Mouse (Mus musculus): ENCODE results near the gene Olfr279.
"Not testable (repeated sequence)": the region's sequence is repeated elsewhere in the genome, so short reads cannot be mapped to it uniquely, and the experiment has no call there.

Olfr279 gene

DNA sequence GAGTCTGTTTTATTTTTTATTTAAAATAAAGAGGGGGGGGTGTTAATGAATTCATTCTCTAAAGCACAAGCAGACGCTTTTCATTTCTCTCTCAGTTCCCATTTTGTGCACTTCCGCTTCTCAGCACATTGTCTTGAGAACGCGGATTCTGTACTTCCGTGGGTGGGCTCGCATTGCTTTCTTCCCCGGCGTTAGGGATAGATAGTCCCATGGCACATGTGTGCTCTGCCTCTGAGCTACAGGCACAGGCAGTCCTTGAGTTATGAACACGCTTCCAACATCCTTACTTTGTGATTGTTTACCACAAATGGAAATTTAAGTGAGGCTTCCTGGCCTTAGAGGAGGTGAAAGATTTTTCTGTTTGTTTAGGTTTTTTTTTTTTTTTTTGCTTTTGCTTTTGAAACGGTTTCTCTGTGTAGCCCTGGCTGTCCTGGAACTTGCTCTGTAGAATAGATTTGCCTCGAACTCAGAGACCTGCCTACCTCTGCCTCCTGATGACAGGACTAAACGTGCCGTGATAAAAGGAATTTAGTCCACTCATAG, 19.3 kb downstream of the Olfr279 start:
- no peak for DNase-seq (ENCODE audit: low spot score)

DNA sequence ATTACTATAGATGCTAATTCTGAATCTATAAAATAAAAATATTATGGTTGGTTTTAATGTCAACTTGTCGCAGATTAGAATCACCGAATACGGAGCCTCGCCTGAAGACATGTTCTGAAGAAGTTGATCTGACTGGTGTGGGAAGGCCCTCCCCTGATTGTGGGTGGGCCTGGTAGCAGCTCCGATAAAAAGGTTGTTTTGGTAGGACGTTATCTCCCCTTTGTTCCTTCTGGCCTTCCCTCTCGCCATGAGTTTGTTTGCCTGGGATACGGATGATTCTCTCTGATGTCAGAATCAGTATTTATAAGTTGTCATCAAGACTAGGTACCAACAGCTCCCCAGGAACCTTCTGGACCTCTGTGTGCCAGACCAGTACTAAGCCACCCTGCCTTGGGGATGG, 20.0 kb downstream of the Olfr279 start:
- no peak for DNase-seq (ENCODE audit: low spot score)

DNA sequence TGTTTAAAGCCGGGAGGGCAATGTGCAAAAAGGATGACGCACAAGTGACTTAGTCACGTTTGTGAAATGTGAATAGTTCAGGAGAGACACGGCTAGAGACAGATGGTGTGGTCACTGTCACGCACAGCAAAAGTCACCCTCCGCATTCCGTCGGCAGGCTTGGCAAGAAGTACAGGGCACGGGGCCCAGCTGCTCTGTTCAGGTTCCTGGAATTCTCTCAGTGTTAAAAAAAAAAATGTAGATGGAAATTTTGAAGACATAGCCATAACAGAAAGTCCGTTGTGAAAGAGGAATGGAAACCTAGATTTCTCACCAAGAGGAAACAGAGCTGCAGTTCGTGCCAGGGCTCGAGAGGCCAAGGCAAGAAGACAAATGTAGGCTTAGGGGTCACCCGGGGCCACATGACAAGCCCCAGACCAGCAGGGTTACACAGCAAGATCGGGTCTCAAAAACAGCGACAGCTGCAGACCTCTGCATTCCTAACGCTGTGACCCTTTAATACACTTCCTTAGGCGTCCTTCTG, 20.7 kb downstream of the Olfr279 start:
- DNase-seq (ENCODE audit: low spot score): no peak

DNA sequence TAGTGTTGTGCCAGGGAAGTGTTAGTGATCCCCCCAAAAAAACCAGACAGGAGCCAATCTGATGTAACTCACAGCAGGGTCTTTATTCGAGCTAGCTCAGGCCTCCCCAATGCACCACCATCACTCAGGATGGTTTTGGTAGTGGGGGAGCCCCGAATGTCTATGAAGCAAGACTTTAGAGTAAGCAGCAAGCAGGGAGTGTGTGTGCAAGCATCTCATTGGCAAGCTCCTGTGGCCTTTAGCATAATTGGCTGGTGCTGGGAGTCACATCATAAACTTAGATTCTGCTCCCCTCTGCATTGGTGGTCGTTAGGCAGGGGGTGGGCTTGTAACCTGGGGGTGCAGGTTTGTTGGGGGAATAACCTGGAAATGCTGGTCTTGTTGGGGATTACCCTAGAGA, 21.5 kb downstream of the Olfr279 start:
- not testable (repeated sequence) for DNase-seq (ENCODE audit: low spot score)

DNA sequence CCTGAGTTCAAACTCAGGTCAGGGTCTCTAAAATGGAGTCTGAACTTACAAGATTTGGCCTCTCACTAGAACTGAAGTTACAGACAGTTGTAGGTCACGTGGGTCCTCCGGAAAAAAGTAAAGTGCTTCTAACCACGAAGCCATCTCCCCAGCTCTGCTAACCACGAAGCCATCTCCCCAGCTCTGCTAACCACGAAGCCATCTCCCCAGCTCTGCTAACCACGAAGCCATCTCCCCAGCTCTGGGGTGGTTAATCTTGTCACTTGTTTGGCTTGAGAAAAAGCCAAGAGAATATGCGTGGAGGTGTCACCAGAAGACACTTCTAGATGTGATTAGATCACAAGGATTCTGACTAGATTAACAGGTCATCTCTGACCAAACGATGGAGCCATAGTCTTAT, 21.9 kb downstream of the Olfr279 start:
- DNase-seq (ENCODE audit: low spot score): no peak

DNA sequence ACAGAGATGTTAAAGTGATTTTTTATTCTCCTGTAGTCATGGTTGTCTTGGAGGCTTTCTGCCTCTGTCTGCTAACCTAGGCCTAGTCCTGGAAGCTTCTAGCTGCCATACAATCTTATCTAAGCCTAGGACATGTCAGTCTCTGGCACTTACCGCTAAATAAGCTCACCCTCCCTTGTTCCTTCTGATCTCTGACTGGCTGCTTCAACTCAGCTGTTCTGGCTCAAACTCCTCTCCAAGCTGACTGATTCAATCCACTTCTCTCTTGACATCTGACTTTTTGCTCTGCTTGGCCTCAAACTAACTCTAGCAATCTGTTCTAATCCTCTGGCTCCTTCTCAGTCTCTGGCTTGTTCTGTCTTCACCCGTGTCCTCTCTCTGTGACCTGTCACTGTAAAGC, 22.6 kb downstream of the Olfr279 start:
- DNase-seq (ENCODE audit: low spot score): not testable (repeated sequence)

DNA sequence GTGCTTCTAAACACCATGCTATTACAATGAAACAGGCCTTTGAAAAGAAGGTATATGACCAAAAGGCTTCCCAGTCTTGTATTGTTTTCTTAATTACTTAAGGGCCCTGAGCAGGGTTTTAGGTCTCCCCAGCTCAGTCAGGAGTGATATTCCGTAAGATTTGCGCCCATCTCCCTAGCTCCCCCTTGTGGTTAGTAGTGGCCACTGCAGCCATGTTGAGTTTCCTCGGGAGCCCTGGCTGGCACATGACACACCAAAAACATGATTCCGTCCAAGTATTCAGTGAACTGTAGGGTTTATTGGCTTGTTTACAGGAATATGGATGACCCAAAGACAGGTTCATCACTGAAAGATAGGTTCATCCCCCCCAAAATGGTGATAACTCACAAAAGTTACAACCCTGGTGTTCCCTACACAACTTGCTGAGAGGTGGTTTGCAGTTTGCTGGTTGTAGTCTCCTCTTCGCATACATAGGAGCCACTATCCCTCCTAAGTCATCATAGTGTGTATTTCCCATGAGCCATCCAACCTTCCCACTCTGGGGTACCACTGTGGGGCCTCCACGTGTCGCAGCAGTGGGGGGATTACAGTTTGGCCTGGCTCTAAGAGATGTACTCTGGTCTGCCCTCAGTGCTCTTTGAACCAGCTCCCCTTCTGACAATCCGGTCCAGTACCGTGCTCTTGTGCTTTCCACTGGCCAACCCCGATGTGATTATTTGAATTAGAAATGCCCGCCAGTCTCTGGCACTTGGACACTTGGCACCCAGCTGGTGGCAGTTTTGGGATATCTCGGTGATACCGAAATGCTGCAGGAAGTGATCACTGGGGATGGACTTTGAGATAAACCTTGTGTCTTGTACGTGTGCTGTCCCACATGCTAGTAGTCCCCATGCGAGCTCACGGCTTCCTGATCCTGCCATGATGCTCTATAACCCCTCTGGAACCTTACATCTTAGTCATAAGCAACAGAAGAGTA, 25.5 kb downstream of the Olfr279 start:
- DNase-seq (ENCODE audit: low spot score): no peak

DNA sequence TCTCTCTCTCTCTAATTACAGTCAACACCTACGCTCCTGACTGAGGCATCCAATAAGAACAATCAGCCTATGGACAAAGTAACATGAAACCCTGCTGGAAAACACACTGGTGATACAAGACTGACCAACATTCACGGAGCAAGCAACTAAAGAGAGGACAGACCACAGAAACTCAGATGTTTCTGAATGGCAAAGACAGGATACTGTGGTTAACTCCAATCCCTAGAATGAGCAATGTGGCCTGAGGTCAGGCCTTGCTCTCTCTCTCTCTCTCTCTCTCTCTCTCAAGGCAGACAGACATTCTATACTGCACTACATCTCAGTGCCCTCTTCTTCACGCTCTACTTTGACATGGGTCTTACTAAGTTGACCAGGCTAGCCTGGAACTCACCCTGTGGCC, 29.0 kb downstream of the Olfr279 start:
- no peak for DNase-seq (ENCODE audit: low spot score)

DNA sequence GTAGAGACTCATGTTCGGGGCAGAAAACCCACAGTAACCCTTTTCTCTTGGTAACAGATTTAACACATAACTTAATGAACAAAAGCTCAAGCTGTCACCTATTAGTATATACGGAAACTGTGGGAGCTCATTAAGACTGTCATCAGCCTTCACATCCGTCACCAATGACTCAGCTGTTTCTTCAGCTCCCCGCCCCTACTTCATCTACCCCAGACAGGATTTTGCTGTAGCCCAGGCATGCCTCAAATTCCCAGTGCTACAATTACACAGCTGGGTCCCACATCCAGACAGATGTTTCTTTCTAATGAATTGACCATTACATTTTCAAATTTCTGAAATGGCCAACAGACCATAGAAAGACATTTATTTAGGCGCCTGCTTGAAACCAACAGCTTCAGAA, 33.9 kb downstream of the Olfr279 start:
- no peak for DNase-seq (ENCODE audit: low spot score)

DNA sequence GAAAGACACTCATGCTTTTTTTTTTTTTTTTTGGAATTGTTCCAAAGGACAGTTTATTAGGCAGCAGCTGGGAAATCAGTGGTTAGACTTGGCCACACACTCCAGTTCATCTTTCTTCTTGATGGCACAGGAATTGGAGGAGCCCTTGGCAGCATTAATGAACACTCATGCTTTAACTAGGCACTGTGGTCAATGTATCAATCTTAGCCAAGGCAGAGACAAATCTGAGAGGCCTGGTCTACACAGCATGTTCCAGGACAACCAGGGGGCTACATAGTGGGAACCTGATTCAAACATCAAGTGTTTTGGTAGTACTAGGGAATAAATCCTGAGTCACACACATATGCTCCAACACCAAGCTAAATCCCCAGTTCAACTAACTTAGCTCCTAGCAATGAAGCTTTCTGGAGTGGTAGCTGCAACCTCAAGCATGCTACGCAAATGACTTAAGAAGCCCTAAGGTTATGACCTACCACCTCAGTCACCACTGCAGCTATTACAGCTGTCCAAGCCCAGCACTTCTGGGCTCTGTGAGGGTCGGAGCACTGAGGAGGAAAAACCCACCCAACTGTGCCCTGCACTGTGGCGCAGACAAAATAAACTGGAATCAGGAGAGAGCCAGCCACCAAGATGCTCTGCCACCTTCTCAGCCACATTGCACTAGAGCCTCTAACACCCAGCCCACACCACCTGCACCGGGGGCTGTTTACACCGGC, 35.0 kb downstream of the Olfr279 start:
- no peak for DNase-seq (ENCODE audit: low spot score)

DNA sequence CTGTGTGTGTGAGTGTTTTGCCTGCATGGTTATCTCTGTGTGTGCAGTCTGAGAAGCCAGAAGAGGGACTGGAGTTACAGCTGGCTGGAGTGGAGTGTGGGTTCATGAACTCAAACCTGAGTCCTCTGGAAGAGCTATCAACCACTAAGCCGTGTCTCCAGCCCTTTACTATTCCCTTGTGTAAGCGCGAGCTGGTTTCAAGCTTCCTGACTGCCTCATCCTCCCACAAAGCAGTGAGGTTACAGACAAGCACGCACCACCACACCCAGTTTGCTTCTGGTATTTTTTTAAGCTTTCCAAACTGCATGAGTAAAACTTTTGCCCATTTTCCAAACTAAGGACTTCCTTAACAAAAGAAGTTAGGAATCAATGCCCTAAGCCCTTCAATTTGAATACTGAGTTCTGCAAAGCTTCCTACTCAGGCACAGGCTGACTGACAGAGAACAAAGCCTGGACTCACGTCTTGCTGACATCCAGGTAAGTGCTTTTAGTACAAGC, 35.9 kb downstream of the Olfr279 start:
- no peak for DNase-seq (ENCODE audit: low spot score)

DNA sequence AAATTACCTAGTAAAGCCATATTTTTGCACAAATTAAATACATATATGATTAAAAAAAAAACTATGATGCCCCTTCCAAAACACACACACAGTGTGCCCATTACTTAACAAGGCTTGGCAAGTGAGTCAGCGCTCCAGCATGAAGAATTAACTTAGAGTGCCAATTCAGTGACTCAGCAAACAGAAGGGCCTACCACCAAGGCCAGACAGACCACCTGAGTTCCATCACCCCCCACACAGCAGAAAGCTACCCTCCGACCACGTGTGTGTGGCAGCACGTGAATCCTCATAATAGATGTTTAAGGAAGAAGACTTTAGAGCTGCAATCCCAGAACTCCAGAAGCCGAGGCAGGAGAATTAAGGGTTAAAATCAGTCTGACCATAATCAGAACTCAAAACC, 40.1 kb downstream of the Olfr279 start:
- DNase-seq (ENCODE audit: low spot score): no peak

DNA sequence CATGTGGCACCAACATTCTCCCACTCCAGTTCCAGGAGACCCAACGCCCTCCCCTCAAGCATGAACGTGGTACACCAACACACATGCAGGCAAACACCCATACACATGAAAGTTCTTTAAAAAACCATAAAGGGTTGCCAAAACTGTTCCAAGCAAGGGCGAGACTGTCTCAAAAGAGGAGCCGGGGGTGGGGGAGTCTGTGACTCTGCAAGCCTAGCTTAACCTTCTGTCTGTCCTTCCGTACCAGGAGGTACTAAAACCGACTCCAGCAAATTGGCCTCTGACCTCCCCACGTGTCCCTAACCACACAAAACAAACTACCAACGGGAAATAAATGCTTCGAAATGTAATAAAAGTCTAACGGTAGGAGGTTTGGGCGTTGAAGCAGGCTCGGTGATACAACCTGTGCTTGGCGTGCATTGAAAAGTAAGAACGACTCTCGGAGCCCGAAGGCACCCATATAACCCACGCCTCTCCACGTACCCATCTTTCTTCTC, 40.9 kb downstream of the Olfr279 start:
- no peak for DNase-seq (ENCODE audit: low spot score)

DNA sequence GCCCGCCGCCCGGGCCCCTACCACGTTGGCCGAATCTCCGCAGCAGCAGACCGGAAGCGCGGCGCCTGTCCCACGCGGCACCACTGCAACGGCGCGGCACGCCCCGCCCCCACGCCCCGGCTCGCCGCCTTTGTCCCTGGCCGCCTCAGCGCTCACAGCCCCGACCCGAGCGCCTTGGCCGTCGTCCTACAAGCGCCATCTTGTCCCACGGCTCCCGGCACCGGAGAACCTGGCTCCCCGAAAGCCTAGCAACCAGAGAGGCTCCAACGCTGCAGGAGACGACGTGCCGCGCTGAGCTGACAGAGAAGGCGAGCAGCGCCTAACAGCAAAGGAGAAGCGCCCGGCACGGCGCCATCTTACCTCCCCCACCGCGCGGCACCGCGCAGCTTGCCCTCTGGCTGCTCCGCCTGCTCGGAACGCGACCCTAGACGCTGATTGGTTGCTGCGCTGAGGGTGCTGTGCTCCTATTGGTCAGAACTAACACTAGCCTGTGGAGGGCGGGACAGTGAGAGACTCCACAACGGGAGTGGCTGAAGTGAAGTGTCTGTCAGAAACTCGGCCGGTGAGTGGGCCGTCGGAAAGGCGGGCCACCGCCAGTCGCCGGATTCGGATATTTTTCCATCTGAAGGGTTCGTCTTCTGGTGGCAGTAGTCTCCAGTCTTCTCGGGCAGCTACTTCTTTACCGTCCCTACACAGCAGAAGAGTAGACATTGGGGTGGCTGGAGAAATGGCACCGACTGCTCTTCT, 41.9 kb downstream of the Olfr279 start, which contains the start of gene Kansl2:
TSS of gene Kansl2 (minus strand) at position 384 of the 747 bp plus-strand sequence.
- peak; percentile 90 for DNase-seq (ENCODE audit: low spot score)

DNA sequence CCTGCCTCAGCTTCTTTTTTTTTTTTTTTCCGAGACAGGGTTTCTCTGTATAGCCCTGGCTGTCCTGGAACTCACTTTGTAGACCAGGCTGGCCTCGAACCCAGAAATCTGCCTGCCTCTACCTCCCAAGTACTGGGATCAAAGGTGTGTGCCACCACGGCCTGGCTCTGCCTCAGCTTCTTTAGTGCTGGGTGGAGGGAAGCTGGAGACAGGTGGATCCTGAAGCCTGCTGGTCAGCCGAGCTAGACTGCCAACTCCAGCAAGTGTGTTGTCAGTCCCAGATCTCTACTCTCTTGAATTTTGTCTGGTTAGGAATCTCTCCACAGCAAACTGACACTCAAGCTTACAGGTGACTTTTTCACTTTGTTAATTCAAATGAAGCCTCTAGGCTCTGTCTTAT, 43.7 kb downstream of the Olfr279 start:
- DNase-seq (ENCODE audit: low spot score): no peak

DNA sequence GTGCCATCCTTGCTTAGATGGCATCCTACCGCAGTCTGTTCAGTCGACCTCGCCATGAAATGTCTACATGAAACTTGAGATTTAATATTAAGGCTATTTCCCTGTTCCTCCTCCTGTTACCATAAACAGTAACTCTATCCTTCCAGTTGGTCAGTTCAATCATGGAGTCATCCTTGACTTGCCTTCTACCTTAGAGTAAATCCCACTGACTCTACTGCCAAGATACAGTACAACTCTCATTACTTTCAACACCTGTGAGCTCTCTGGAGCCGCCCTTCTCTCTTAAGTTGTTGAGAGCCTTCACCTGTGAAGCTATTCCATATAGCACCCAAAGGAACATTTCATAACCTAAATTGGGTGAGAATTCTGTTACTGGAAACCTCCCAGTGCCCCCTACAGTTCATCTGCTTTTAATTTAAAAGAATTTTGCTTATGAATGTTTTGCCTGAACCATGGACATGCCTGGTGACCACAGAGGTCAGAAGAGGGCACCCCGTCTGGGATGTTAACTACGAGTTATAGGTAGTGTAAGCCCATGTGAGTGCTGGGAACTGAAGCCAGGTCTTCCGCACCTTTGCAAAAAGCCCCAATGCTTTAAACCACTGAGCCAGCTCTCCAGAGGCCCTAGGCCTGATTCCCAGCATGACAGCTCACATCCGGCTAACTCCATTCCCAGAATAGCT, 44.8 kb downstream of the Olfr279 start:
- DNase-seq (ENCODE audit: low spot score): no peak

DNA sequence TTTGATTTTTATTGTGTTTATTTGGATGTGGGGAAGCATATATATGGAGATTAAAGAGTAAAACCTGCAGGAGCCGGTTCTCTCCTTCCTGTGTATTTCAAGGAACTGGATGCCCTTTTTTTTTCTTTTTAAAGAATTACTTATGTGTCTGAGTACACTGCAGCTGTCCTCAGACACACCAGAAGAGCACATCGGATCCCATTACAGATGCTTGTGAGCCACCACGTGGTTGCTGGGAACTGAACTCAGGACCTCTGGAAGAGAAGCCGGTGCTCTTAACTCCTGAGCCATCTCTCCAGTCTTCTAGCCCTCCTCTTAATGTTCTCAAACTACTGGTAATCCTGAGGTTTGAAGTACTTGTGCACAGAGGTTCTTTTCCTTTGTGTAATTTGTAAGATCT, 45.7 kb downstream of the Olfr279 start:
- no peak for DNase-seq (ENCODE audit: low spot score)

DNA sequence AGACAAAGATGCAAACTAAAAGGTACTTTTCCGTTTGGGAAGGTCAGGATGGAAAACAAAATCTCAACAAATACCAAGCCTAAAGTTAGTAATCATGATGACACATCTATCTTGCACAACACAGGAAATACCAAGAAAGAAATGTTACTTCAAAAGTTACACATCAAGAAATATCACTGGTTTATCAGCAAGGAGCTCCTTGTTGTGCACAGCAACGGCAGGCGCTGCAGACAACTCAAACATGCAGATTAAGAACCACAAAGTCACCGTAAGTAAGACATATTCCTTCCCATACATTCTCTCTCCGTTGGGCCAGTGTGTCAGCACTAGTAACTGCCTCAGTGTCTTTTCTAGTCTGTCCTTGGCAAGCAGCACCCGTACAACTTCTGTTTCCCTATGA, 48.9 kb downstream of the Olfr279 start:
- no peak for DNase-seq (ENCODE audit: low spot score)

DNA sequence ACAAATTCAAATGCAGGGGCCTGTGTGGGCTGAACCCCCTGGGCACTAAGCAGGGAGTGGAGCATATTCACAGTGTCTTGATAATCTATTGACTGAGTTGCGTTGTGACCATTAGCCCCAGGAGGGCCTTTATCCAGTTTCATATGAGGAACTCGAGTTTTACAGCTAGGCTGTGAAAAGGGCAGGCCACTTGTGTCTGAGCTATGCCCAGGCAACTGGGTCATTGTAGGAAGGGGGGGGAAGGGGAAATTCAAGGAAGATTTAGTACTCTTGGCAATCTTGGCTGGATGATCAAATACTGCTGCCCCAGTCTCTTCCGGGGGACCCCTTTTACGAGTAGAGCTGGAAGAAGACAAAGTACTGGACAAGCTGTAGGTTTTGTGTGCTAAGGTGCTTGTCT, 51.1 kb downstream of the Olfr279 start:
- DNase-seq (ENCODE audit: low spot score): no peak

DNA sequence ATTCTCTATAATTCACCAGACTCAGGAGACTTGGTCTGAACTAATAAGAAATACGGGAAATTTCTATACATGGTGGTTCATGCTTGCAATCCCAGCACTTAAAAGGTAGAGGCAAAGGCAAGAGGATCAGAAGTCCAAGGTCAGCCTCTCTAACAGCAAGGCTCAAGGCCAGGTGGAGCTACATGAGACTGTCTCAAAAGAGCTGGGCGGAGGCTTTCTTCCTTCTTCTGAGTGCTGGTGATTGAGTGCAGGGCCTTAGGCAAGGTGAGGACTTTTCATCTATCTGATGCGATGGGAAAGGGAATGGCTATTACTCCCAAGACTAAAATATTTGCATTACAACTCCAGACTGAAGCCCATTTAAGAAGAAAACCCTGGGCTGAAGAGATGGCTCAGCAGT, 52.9 kb downstream of the Olfr279 start:
- DNase-seq (ENCODE audit: low spot score): no peak

DNA sequence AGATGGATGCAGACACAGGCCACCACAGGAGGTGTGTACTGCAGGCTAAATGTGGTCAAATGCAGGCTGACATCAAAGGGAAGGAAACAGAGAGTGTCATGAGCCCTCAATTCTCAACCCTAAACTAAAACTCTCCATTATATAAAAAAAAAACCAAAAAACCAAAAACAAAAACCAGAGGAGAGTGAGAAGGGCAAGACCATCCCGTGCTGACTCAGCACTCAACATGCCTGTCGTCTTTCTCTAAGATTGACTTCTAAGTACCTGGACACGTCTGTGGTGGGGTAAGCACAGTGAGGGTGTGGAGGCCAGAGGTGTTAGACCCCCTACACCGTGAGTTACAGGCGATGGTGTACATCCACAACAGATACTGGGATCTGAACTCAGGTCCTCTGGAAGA, 54.6 kb downstream of the Olfr279 start:
- no peak for DNase-seq (ENCODE audit: low spot score)

Measured in urinary bladder, postnatal 10 days (tissue).